Mouse (Mus musculus) neural tube, embryonic 12.5 days (tissue): Measurements from ENCODE around the gene Atat1. TPM values are rescaled to one million over a fixed set of nuclear protein-coding genes. Genes with fewer than 3 reads are reported as not detected.

ENCODE experiments used
- ATAC-seq: fragments of 200-750 bp; cut with Nextera tagmentation; 2 replicates; pipeline ENCODE4 v1.8.0; 2017; ENCODE audit warnings: low read depth, mild to moderate bottlenecking, moderate TSS enrichment, moderate library complexity; ENCODE audit not compliant: low FRiP score
- H3K27ac ChIP-seq: fragments of 300-500 bp; sonication (generic); 2 replicates; pipeline ENCODE4 v1.5.1; 2016
- H3K27me3 ChIP-seq: fragments of 300-500 bp; sonication (generic); replicated peaks from 2 replicates; pipeline ENCODE4 v1.6.1; 2016; ENCODE audit warnings: mild to moderate bottlenecking
- H3K36me3 ChIP-seq: fragments of 300-500 bp; sonication (generic); 2 replicates; pipeline ENCODE4 v1.6.1; 2016; ENCODE audit warnings: mild to moderate bottlenecking
- H3K4me1 ChIP-seq: fragments of 300-500 bp; sonication (generic); 2 replicates; pipeline ENCODE4 v1.6.1; 2016
- H3K4me2 ChIP-seq: fragments of 300-500 bp; sonication (generic); replicated peaks from 2 replicates; pipeline ENCODE4 v1.6.1; 2016; ENCODE audit warnings: mild to moderate bottlenecking
- H3K4me3 ChIP-seq: fragments of 300-500 bp; sonication (generic); 2 replicates; pipeline ENCODE4 v1.5.1; 2016
- H3K9ac ChIP-seq: fragments of 300-500 bp; sonication (generic); 2 replicates; pipeline ENCODE4 v1.6.1; 2016; ENCODE audit warnings: mild to moderate bottlenecking
- H3K9me3 ChIP-seq: fragments of 300-500 bp; sonication (generic); 2 replicates; pipeline ENCODE4 v1.6.1; 2016; ENCODE audit warnings: mild to moderate bottlenecking
- WGBS: fragments of 180-500 bp; shearing (Covaris S2); methylation state at CpG from one replicate; pipeline ENCODE4 v1.1.7; 2016; 5-methylcytosine and 5-hydroxymethylcytosine counted together
- polyA plus RNA-seq: library from polyadenylated mRNA; unstranded; fragments of >200 nt; fragmentation: Nextera tagmentation; extraction: Ambion mirVana; gene quantifications from 2 replicates; pipeline ENCODE4 v1.2.1, GENCODE M21; 2016

Gene Atat1
- polyA plus RNA-seq, 1 experiment from 2014 or later, result 304 TPM

GRCm38 (mm10) chr17:35887725-35888124, 22.1 kb downstream of the Atat1 start:
- Histone ChIP-seq H3K4me1 (no peaks in the 10 kb centered on the region), H3K9me3 (no peaks in the 10 kb centered on the region), H3K4me2 (no peak overlapping the region), H3K9ac (no peak overlapping the region), H3K36me3 (peaks cover 92% of the 10 kb centered on the region), H3K4me3 (no peak overlapping the region), H3K27me3 (no peaks in the 10 kb centered on the region), H3K27ac (no peak overlapping the region)
- ATAC-seq, result no peak
- WGBS, result 74% methylated on average over 17 of the region's 17 CpGs

GRCm38 (mm10) chr17:35883777-35884176, 26.1 kb downstream of the Atat1 start:
- WGBS, result 95% methylated on average over 14 of the region's 14 CpGs

DNA sequence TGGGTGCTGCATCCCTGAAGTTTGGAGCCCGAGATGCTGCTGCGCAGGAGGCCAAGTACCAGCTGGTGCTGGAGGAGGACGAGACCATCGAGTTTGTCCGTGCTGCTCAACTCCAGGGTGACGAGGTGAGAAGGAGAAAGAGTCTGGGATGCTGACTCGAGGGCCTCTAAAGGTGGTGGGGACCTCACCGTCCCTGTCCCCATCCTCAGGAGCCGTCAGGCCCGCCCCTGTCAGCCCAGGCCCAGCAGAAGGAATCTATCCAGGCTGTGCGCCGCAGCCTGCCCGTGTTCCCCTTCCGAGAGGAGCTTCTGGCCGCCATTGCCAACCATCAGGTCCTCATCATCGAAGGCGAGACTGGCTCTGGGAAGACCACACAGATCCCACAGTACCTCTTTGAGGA, 27.0 kb downstream of the Atat1 start:
- peaks cover 66% of the 10 kb centered on the region for H3K36me3 ChIP-seq
- no peak for ATAC-seq

More at GRCm38 (mm10) chr17:35883777-35884176, 26.1 kb downstream of the Atat1 start:
- Histone ChIP-seq H3K9ac (no peak overlapping the region), H3K36me3 (peaks cover 75% of the 10 kb centered on the region), H3K4me1 (peaks cover 7% of the 10 kb centered on the region), H3K4me2 (no peak overlapping the region), H3K27me3 (no peaks in the 10 kb centered on the region), H3K9me3 (no peaks in the 10 kb centered on the region), H3K4me3 (no peak overlapping the region), H3K27ac (no peak overlapping the region)
- ATAC-seq, result no peak

GRCm38 (mm10) chr17:35879245-35880057, 30.4 kb downstream of the Atat1 start, which contains the start of gene Dhx16:
TSS of gene Dhx16 (plus strand) at chr17:35879819.
- H3K4me2 ChIP-seq, result peak within 1 kb of the TSS; percentile 90
- H3K27ac ChIP-seq, result peak within 1 kb of the TSS; percentile 68
- ATAC-seq, result peak; percentile 92
- H3K4me3 ChIP-seq, result peak within 1 kb of the TSS; percentile 93
- 7% methylated on average over 66 of the region's 66 CpGs for WGBS
- peak within 1 kb of the TSS; percentile 82 for H3K9ac ChIP-seq
- no peaks in the 10 kb centered on the region for H3K27me3 ChIP-seq
- H3K9me3 ChIP-seq, result no peaks in the 10 kb centered on the region
- peaks cover 55% of the 10 kb centered on the region for H3K36me3 ChIP-seq
- peaks cover 7% of the 10 kb centered on the region for H3K4me1 ChIP-seq

More for the DNA sequence above, 27.0 kb downstream of the Atat1 start:
- Histone ChIP-seq H3K9ac (no peak overlapping the region), H3K27me3 (no peaks in the 10 kb centered on the region), H3K9me3 (no peaks in the 10 kb centered on the region), H3K4me3 (no peak overlapping the region; the same call in 1 of the 2 replicates), H3K4me1 (peaks cover 7% of the 10 kb centered on the region), H3K4me2 (no peak overlapping the region), H3K27ac (no peak overlapping the region)
- 95% methylated on average over 17 of the region's 17 CpGs for WGBS

- Histone ChIP-seq H3K9me3 (peaks cover 6% of the 10 kb centered on the region), H3K27ac (no peak overlapping the region), H3K4me2 (no peak overlapping the region), H3K4me3 (no peak overlapping the region), H3K9ac (no peak overlapping the region), H3K27me3 (no peaks in the 10 kb centered on the region), H3K4me1 (peaks cover 28% of the 10 kb centered on the region), H3K36me3 (peaks cover 54% of the 10 kb centered on the region)
- no peak for ATAC-seq
- 90% methylated on average over 6 of the region's 6 CpGs for WGBS
Observed at GRCm38 (mm10) chr17:35874721-35875120, 35.2 kb downstream of the Atat1 start.

- Histone ChIP-seq H3K36me3 (peaks cover 54% of the 10 kb centered on the region), H3K4me1 (peaks cover 36% of the 10 kb centered on the region), H3K9me3 (peaks cover 6% of the 10 kb centered on the region), H3K27ac (no peak overlapping the region), H3K27me3 (no peaks in the 10 kb centered on the region), H3K4me3 (no peak overlapping the region), H3K9ac (0 out of 2 replicates have a peak overlapping the region, but pooled peaks have one; percentile 13), H3K4me2 (peak overlapping the region; percentile 41)
- peak; percentile 42; the same call in 1 of the 2 replicates for ATAC-seq
- WGBS, result 32% methylated on average over 21 of the region's 21 CpGs
Observed at GRCm38 (mm10) chr17:35873774-35874519, 35.9 kb downstream of the Atat1 start.

DNA sequence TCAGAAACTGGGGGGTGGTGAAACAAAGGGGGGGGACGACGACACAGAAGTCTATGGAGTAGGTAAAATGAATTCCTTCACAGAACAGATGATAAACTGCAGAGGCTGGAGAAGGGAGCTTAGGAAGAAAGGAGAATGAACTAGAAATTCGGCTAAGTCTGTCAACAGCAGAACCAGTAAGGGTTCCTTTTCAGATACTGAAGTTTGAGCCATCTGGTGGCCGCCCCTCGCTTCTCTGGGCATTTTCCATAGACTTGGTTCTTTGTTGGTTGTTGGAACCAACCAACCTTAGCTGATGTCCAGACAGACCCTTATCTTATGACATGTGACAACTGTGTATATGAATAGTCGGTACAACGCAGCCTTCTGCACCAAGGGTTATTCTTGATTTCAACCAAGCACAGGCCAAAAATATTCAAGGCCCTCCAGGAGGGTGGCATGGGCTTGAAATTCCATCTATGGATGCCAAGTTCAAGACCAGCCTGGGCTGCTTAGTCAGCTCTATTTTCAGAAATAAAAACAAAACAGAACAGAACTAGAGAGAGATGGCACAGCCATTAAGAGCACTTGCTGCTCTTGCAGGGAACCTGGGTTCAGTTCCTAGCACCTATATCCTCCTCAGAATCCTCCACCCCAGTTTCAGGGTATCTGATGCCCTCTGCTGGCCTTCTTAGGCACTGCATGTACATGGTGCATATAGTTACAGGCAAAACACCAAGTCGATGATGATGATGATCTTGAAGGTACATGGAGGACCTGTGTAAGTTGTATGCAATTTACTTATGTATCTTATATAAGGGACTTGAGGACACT, 38.8 kb downstream of the Atat1 start:
- 85% methylated on average over 8 of the region's 8 CpGs for WGBS
- Histone ChIP-seq H3K27me3 (no peaks in the 10 kb centered on the region), H3K27ac (no peak overlapping the region), H3K36me3 (peaks cover 47% of the 10 kb centered on the region), H3K4me1 (peaks cover 57% of the 10 kb centered on the region), H3K9ac (no peak overlapping the region; the same call in 1 of the 2 replicates), H3K4me2 (peak overlapping the region; percentile 100), H3K4me3 (peak overlapping the region; percentile 61), H3K9me3 (peaks cover 6% of the 10 kb centered on the region)
- ATAC-seq, result no peak

DNA sequence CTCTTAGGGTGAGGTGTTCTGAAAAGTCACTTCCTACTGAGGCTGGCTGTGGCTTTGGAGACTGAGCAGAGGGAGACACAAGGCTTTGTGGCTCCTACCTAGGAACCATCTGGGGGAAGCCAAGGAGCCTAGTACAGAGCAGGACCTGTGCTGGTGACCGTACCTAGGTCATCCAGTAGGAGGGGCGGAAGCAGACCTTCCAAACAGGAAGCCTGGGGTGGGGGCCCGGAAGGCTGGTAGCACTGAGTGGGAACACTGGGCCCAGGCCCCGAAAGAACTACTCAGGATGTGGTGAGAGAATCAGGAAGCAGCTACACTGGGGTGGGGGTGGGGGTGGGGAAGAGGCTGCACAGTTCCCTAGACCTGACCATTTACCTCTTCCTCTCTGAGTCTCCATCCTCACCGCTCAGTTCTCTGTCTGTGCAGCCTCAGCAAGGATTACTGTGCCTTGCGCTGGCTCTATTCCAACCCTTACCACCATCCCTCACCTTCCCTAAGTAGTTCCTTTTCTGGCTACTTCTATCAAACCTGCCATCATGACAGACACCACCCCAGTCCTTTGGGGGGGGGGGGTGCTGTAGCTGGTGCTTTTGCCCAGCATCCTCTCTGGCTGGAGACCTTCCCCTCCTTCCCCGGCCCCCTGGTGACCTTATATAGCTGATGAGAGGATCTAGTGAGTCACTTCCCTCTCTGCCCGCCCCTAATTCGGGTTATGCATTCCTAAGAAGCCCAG, 39.6 kb downstream of the Atat1 start:
- WGBS, result 74% methylated on average over 9 of the region's 9 CpGs
- no peak for ATAC-seq
- Histone ChIP-seq H3K4me1 (peaks cover 59% of the 10 kb centered on the region), H3K4me2 (peak overlapping the region; percentile 100), H3K27me3 (no peaks in the 10 kb centered on the region), H3K27ac (no peak overlapping the region), H3K9ac (peak overlapping the region; percentile 92), H3K36me3 (peaks cover 41% of the 10 kb centered on the region), H3K9me3 (peaks cover 6% of the 10 kb centered on the region), H3K4me3 (peak overlapping the region; percentile 61)

- no peak for ATAC-seq
- no peaks in the 10 kb centered on the region for H3K27me3 ChIP-seq
- WGBS, result 4% methylated on average over 7 of the region's 7 CpGs
- peak overlapping the region; percentile 100 for H3K4me2 ChIP-seq
- peaks cover 33% of the 10 kb centered on the region for H3K36me3 ChIP-seq
- H3K4me1 ChIP-seq, result peaks cover 67% of the 10 kb centered on the region
- peak overlapping the region; percentile 92 for H3K9ac ChIP-seq
- H3K27ac ChIP-seq, result no peak overlapping the region
- peak overlapping the region; percentile 61 for H3K4me3 ChIP-seq
- peaks cover 6% of the 10 kb centered on the region for H3K9me3 ChIP-seq
Observed at GRCm38 (mm10) chr17:35869346-35870067, 40.4 kb downstream of the Atat1 start.

DNA sequence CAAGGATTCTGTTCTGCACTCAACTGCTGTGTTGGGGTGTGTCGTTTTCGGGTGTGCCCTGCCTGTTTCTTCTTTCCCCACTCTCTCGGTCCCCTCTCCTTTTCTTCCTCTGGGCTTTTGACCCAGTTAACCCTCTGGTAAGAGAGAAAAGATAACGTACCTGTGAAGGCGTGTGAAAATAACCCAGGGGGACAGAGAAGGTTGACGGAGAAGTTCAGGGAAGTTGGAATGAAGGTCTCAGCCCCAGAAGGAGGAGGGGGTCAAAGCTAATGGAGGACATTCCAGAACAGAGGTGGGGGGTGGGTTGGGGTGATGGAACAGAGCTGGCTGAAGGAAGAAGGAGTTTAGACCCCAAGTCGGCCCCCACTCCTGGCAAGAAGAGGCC, 40.9 kb downstream of the Atat1 start:
- WGBS, result 8% methylated on average over 7 of the region's 7 CpGs
- H3K4me1 ChIP-seq, result peaks cover 67% of the 10 kb centered on the region
- H3K27ac ChIP-seq, result no peak overlapping the region; the same call in 1 of the 2 replicates

More for the DNA sequence above, 40.9 kb downstream of the Atat1 start:
- Histone ChIP-seq H3K9ac (peak overlapping the region; percentile 92), H3K4me2 (peak overlapping the region; percentile 100), H3K27me3 (no peaks in the 10 kb centered on the region), H3K4me3 (peak overlapping the region; percentile 61), H3K36me3 (peaks cover 28% of the 10 kb centered on the region), H3K9me3 (peaks cover 6% of the 10 kb centered on the region)
- no peak for ATAC-seq
